Mouse (Mus musculus) left cerebral cortex, postnatal 25 days (tissue): ENCODE results near the gene Htr1b. TPM values are rescaled to one million over a fixed set of nuclear protein-coding genes. Genes with fewer than 3 reads are reported as not detected.
A peak's percentile ranks its signal among the peaks of the same experiment; 100 is the strongest.

Experiments
- DNase-seq, 2 experiments: peaks; one replicate each; pipeline ENCODE4 v3.0.0; 2022; ENCODE audit warnings: low spot score in 2 of 2, mixed read lengths in 1 of 2
- intact Hi-C: fragments of 180-260 bp; cut with DNase I; formaldehyde crosslinking; loops from one replicate; pipeline ENCODE4 v1.15.1; 2025
- total RNA-seq, 2 experiments: library from RNA; stranded (reverse); gene quantifications; 2 replicates each; pipeline ENCODE4 v1.2.3; 2021

Htr1b gene
- total RNA-seq: 10 to 100 TPM; 13.1 to 19.7 TPM

DNA sequence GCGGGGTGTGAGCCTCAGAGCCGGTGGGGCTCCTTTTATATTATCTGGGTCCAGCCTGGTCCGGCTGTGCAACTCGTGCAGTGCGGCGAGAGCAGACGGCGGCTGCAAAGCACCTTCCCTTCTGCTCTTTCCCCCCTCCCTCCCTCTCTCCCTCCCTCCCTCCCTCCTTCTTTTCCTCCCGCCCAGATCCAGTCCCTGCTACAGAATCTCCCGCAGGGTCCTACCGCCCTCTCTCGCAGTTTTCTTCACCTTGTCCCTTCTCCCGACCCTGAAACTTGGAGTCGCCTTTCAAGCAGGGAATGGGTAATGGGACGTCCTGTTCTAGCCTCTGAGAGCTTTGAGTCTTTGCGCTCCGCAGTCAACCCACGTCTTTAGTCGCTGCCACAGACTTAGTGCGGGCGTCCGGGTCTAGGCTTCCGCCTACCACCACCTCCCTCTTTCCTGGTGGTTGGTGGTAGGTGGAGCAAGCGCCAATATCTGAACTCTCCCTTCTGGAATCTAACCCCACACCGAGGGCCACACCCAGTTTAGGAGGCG, at the start of gene Htr1b:
Gene Htr1b (minus strand): TSS at position 392 of the 537 bp plus-strand sequence.
- intact Hi-C loops: loop anchor here (5.0 kb wide), 3 partner anchors 229 to 1179 kb away; partner anchors contain the start of gene Mei4

DNA sequence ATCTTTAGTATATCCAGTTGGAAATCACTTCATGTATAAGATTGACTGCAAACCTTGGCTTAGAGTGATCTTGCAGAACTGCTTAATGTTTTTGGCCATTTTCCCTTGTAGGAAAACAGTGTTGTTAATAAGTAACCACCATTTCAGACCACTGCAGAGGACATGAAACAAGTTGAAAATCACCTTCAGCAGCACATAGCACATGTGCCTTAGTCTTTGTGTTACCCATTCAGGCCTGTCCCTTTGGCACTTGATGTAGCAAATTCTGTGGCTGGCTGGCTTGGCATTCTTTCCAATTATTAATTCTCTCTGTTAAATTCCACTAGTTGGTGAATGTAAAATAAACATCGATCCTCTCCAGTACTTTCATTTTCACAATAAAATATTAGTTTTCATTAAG, 43.1 kb upstream of the Htr1b start:
- intact Hi-C loops: no loop called here
- no peak for DNase-seq

More for the DNA sequence above, at the start of gene Htr1b:
- DNase-seq: peak; percentile 56 to 61

DNA sequence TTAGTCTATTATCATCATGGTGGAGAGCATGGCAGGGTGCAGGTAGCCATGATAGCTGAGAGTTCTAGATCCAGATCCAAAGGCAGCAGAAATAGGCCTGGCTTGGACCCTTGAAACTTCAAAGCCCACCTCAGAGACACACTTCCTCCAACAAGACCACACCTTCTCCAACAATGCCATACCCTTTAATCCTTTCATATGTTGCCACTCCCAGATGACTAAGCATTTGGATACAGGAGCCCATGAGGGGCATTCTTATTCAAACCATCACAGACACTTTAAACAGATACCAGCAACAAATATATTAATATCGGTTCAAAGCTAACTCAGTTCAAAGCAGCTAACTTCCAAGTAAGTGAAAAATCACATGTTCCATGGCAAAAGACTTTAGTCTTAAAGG, 3.9 kb upstream of the Htr1b start:
- DNase-seq: no peak
- intact Hi-C loops: no loop called here

DNA sequence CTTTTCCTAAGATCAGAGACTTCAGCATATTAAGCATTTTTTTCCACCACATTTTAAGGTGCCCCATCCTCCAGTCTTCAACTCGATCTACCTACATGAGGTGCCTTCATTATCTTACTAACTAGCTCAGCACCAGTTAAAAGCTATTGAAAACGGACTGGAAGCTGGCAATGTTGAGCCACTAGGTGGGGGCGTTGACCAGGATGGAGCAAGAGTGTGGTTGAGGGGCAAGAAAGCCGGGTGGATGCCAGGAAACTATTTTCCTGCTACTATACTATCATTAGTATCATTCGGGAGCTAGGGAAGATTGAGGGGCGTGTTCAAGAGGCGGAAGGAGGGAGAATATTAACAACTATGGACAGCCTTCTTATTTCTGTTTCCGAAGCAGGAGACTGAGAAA, 1.5 kb upstream of the Htr1b start:
- DNase-seq: peak in 1 of 2 experiments; percentile 36
- intact Hi-C loops: no loop called here

GRCm38 (mm10) chr9:81634163-81634562, 535 bp upstream of the Htr1b start:
- no peak for DNase-seq
- intact Hi-C loops: loop anchor here (5.0 kb wide), 3 partner anchors 228 to 1178 kb away; partner anchors contain the start of gene Mei4

DNA sequence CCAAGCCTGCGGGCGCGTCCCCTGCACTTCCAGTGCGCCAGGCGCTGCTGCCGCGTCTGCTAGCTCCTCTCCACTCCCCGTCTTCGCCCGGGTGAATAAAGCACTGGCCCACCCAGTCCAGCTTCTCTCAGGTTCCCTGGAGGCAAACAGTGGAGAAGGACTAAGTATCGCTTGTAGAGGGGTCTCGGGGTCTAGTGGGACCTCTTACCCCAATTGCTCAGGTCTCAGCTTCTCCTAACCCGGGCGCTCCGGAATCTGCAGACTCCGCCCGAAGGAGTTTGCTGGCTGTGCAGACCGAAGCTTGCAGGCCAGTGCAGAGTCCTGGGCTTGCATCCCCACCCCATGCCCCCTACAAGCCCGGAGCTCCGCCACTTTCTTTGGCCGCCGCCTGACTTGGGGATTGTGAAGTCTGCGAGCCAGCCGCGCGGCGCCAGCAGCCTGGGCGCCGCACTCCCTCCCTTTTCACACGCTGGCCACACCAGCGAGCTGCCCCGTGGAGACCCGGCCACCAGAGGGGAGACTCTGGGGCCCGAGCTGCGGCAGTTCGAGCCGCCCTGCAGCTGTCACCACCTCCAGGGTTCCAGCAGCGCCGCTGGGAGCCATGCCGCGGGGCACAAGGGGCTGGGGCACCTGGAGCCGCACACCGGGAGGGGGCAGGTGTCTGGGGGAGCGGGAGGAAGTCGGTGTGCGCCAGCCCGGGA, 742 bp downstream of the Htr1b start:
- intact Hi-C loops: loop anchor here (5.0 kb wide), 3 partner anchors 229 to 1179 kb away; partner anchors contain the start of gene Mei4
- DNase-seq: peak; percentile 17 to 42

DNA sequence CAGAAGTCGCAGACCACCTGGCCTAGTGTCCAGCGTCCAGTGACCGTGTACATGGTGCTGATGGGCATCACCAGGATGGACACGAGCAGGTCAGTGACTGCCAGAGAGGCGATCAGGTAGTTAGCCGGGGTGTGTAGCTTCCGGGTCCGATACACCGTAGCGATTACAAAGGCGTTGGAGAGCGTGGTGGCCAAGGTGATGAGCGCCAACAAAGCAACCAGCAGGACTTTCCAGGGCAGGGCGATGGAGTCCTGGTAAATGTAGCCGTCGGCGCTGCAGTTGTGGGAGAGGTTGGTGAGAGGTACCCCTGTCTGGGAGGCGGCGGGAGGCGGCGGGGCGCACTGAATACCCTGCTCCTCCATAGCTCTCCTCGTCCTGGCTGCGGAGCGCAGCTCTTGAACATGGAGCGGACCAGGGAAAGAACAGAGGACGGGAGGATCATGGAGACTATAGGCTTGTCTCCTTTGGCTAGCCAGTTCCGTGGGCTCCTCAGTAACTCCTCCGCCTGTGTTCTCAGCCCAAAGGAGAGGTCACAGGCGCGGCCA, 1.4 kb downstream of the Htr1b start:
- intact Hi-C loops: loop anchor here (5.0 kb wide), 3 partner anchors 230 to 1180 kb away; partner anchors contain the start of gene Mei4

DNA sequence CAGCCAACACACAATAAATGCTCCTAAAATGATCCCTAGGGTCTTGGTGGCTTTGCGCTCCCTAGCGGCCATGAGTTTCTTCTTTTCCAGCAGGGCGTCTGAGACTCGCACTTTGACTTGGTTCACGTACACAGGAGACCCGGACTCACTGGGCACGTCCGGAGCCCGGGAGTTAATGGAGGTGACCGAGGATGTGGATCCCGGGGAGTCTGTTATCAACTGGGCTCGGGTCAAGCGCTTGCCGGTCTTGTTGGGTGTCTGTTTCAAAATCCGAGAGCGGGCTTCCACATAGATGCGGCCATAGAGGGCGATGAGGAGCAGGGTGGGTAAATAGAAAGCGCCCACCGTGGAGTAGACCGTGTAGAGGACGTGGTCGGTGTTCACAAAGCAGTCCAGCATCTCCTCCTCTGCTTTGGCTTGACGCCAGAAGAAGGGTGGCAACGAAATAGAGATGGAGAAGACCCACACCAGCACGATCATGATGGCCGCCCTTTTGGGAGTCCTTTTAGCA, 2.0 kb downstream of the Htr1b start:
- DNase-seq: peak; percentile 38 to 54
- intact Hi-C loops: loop anchor here (2.0 to 5.0 kb wide), 4 partner anchors 231 to 1299 kb away; partner anchors contain the start of gene Mei4

More for the DNA sequence above, 1.4 kb downstream of the Htr1b start:
- peak; percentile 38 to 45 for DNase-seq

DNA sequence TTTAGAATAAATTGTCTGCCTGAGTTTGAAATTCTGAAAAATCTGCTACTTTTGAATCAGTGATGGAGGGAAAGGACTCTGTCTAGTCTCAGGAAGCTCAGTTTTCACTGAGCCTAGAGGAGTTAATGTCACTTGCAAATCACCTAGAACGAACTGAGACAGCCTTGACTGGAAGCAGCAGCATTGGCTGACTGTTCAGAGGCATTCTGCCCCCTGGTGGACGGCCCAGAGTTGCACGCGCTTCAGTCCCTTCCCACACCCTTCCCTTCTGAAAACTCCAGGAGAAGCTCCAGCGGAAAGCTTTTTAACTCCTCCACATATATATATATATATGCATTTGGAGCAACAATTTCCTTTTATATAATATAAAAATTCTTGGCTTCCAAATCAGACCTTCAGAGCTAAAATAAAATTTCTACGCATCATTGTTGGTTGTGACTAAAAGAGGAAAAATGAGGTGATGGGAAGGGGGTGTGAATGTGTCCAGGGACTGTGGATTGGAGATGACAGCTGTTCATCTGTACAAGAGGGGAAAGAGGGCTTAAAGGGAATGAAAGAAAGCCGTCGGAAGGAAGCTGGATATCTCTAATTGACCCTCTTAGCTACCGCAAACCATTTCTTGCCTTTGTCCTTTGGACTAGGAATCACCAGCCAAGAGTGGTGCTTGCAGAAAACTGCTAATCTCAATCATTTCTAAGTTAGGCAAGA, 6.6 kb downstream of the Htr1b start:
- intact Hi-C loops: loop anchor here (5.0 kb wide), 1 partner anchor 685 kb away; no protein-coding TSS in a partner anchor
- peak; percentile 82 to 96 for DNase-seq

GRCm38 (mm10) chr9:81625898-81626297, 7.7 kb downstream of the Htr1b start:
- peak in 1 of 2 experiments; percentile 81 for DNase-seq
- intact Hi-C loops: loop anchor here (5.0 kb wide), 1 partner anchor 684 kb away; no protein-coding TSS in a partner anchor

GRCm38 (mm10) chr9:81622873-81623272, 10.8 kb downstream of the Htr1b start:
- intact Hi-C loops: no loop called here
- DNase-seq: no peak

DNA sequence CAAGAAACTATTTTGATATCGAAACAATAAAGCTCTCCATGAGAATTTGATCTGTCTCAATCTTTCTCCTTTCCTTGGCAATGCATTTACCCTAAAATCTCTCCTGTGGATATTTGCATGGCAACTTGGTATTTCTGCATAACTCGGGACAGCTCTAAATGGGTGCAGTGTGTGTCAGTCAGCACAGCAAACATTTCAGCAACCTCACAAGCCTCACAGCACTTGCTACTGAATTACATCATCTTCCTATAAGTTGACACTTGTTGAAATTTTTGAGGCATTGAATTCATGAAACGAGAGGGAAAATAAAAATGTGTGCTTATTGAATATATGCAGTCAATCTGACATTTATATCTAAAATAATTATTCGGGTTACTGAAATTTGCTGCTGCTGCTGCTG, 22.6 kb downstream of the Htr1b start:
- intact Hi-C loops: no loop called here
- DNase-seq: no peak

Other genes with a start within 250 kb of the Htr1b start
- 1 to 10 TPM in 1 of 2 experiments, under 1 TPM in 1; 0.82 to 1.2 TPM for gene Mei4, start 229.8 kb upstream of the Htr1b start, total RNA-seq